9 mouse cellular contexts compared by ENCODE assay signal in genomic region chr2:144588723-144589122, GRCm38 (mm10). TPM values are rescaled to one million over a fixed set of nuclear protein-coding genes. Genes with fewer than 3 reads are reported as not detected.
DNase-seq lines count a peak whose midpoint lies in the region; TF ChIP-seq lines count a peak whose summit lies in the region.
"Had no signal": no experiment of that assay in that cellular context is flagged by ENCODE, and none has a peak within 500 bp of the region (broad histone marks: within the 10 kb centered on the region; RNA-seq: fewer than 3 reads in every experiment).

No protein-coding gene starts in this region.

- peak; percentile 32; the same call in 1 of the 2 replicates for TF ChIP-seq CTCF in bone marrow, adult 2 months (IDR thresholded peaks at IDR 0.05; ENCODE audit: control insufficient read depth, insufficient read depth, low read length)

- no peak overlapping the region for H3K4me3 ChIP-seq in bone marrow, adult 2 months (replicated peaks; ENCODE audit: control insufficient read depth, low read depth, low read length)
- H3K4me3 ChIP-seq: heart, embryonic 15.5 days; limb, embryonic 12.5 days had no signal

- peak; percentile 7 for DNase-seq in kidney, postnatal 14 days
- no peak for DNase-seq in kidney, postnatal 25 days
- peak; percentile 18 for DNase-seq in thymus, postnatal 14 days
- no peak for DNase-seq in thymus, postnatal 10 days (ENCODE audit: low spot score in 2 of 2)
- DNase-seq in adrenal gland, adult 2 months = no peak
- DNase-seq in right cerebral cortex, adult 2 months (ENCODE audit: low spot score in 2 of 2) = no peak

- no peak overlapping the region for H3K27ac ChIP-seq in bone marrow, adult 2 months (ENCODE audit: control insufficient read depth, insufficient read depth, low read depth, low read length, poor library complexity)
- H3K27ac ChIP-seq: heart, embryonic 15.5 days; limb, embryonic 12.5 days had no signal

- H3K4me1 ChIP-seq in bone marrow, adult 2 months (ENCODE audit: control insufficient read depth, insufficient read depth, low read length) = no peaks in the 10 kb centered on the region; the same call in 1 of the 2 replicates
- H3K4me1 ChIP-seq: heart, embryonic 15.5 days; limb, embryonic 12.5 days had no signal

- TF ChIP-seq POLR2A in bone marrow, adult 2 months (IDR thresholded peaks at IDR 0.05; ENCODE audit: borderline replicate concordance, control insufficient read depth, low read depth, low read length) = no peak

- WGBS in bone marrow, adult 2 months = 90% methylated on average over 4 of the region's 4 CpGs

RNA-seq across cellular contexts. Expression of gene Smim26, which starts 5.1 kb away (rescaled TPM):
- 5.8 and 24.7 TPM in 2 replicates for polyA plus RNA-seq in bone marrow, adult 2 months (2011; ENCODE audit: insufficient read depth, insufficient read length, low replicate concordance, missing spikeins)
- 10 to 100 TPM; 33.8 to 63.6 TPM for total RNA-seq in adrenal gland, adult 2 months (2021)
- 0.31 and 0.38 TPM in 2 replicates for polyA plus RNA-seq in adrenal gland, adult 2 months (2012; rRNA removed)

RNA-seq across cellular contexts. Expression of gene Dtd1, which starts 11.0 kb away (rescaled TPM):
- 3.3 and 5.6 TPM in 2 replicates for polyA plus RNA-seq in bone marrow, adult 2 months (2011; ENCODE audit: insufficient read depth, insufficient read length, low replicate concordance, missing spikeins)
- total RNA-seq in adrenal gland, adult 2 months (2021) = 10 to 100 TPM; 14.5 to 19.5 TPM
- polyA plus RNA-seq in adrenal gland, adult 2 months (2012; rRNA removed) = 5.0 and 5.7 TPM in 2 replicates

RNA-seq across cellular contexts. Expression of gene Sec23b, which starts 32.7 kb away (rescaled TPM):
- 14.0 and 20.1 TPM in 2 replicates for polyA plus RNA-seq in bone marrow, adult 2 months (2011; ENCODE audit: insufficient read depth, insufficient read length, low replicate concordance, missing spikeins)
- total RNA-seq in adrenal gland, adult 2 months (2021) = 10 to 100 TPM; 83.1 to 89.3 TPM
- 24.0 and 34.9 TPM in 2 replicates for polyA plus RNA-seq in adrenal gland, adult 2 months (2012; rRNA removed)

RNA-seq across cellular contexts. Expression of gene Rbbp9, which starts 38.1 kb away (rescaled TPM):
- 4.0 and 4.6 TPM in 2 replicates for polyA plus RNA-seq in bone marrow, adult 2 months (2011; ENCODE audit: insufficient read depth, insufficient read length, low replicate concordance, missing spikeins)
- 10 to 100 TPM; 24.7 to 30.1 TPM for total RNA-seq in adrenal gland, adult 2 months (2021)
- 6.5 and 7.3 TPM in 2 replicates for polyA plus RNA-seq in adrenal gland, adult 2 months (2012; rRNA removed)

Comparison
In these comparisons a context has a peak if more than half of its experiments do, and no peak if none do; other contexts are left out.
1. DNase-seq: peak in kidney, postnatal 14 days (single experiment) and thymus, postnatal 14 days (single experiment); none in kidney, postnatal 25 days (0 of 2), thymus, postnatal 10 days (0 of 2), adrenal gland, adult 2 months (single experiment) and right cerebral cortex, adult 2 months (0 of 2).